Mouse (Mus musculus): ENCODE measurements around the gene Ppan.

GRCm38 (mm10) chr9:20893069-20893468 lies 5.1 kb downstream of the Ppan start:
- no peak for TF ChIP-seq CTCF (IDR thresholded peaks at IDR 0.05; ENCODE audit: low read depth, low read length)
- no peak for TF ChIP-seq POLR2A (IDR thresholded peaks at IDR 0.05; ENCODE audit: insufficient read depth, low read length)

Measured in ES-Bruce4 (cell line).